Mouse (Mus musculus): ENCODE results near the gene Map6d1. TPM values are rescaled to one million over a fixed set of nuclear protein-coding genes. Genes with fewer than 3 reads are reported as not detected.

Map6d1 gene
- polyA plus RNA-seq (2015; fragmentation: Nextera tagmentation; extraction: Ambion mirVana) = 1.1 and 1.8 TPM in 2 replicates

DNA sequence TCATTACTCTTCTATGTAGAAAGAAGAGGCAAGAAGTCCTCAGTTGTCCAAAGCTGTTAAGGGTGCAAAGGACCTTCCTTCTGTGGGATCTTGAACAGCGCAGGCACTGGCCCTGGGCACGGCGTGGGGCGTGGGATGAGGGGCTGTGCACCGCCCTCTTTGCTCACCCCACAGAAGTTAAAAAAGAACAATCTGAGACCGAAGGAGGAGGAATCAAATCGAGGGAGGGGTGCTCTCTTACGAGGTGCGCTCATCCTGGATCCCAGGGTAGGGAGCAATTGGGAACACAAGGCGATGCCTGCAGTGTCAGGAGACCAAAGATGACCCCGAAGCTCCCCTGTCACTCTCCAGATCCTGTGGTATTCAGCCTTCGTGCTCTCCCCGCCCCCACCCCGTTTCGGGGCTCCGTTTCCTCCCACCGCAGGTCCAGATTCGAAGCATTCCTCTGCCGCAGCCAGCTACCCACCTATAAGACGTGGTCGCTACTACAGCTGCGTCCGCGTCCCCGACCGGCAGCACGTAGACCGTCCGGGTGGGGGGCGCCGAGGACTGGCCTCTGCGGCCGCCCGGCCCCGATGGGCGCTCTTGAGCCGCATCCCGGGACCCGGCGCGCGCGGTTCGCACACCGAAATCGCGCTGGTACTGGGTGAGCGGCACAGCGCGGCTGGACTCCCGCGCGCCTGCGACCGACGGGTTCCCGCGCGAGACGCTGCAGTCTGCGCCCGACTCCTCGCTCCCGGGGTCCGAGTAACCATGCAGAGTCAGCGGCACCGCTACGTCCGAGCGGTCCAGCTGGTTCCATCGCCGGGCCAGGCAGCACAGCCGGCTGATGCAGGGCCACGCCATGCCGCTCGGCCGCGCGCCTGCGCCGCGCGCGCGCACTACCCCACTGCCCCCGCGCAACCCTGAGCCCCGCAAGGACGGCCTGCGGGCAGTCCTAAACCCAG lies at the start of gene Map6d1:
Gene Map6d1, minus strand, starts transcription at position 891 of the 947 bp plus-strand sequence.
- WGBS = 1% methylated on average over 74 of the region's 90 CpGs
- Histone ChIP-seq H3K9me3 (replicated peaks) (no peaks in the 10 kb centered on the region), H3K4me3 (peak within 1 kb of the TSS; percentile 71), H3K9ac (peak within 1 kb of the TSS; percentile 80), H3K27ac (no peak within 1 kb of the TSS), H3K4me2 (peak within 1 kb of the TSS; percentile 78), H3K4me1 (peaks cover 5% of the 10 kb centered on the region; the same call in 1 of the 2 replicates), H3K36me3 (ENCODE audit: poor library complexity, severe bottlenecking) (0 out of 2 replicates have a peak, but pooled peaks cover 2% of the 10 kb centered on the region), H3K27me3 (no peaks in the 10 kb centered on the region)
- ATAC-seq = peak; percentile 84

DNA sequence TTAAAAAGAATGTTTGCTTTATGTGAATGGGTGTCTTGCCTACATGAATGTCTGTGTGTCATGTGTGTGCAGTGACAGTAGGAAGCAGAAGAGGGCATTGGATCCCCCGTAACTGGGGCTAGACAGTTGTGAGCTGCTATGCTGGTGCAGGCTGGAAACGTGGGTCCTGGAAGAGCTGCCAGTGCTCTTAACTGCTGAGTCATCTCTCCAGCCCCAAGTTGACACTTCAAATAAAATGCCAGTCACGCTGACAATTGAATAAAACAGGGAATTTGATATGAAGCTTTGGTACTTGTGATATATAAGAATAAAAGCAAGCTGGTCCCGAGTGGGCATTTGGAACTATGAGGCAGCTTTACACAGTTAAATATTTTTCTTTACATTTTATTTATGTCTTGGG lies 39.1 kb upstream of the Map6d1 start:
- peaks cover 72% of the 10 kb centered on the region for H3K36me3 ChIP-seq (ENCODE audit: poor library complexity, severe bottlenecking)
- no peaks in the 10 kb centered on the region for H3K9me3 ChIP-seq (replicated peaks)
- no peak for ATAC-seq
- no peak overlapping the region for H3K4me2 ChIP-seq
- H3K9ac ChIP-seq = no peak overlapping the region
- H3K27me3 ChIP-seq = no peaks in the 10 kb centered on the region
- H3K27ac ChIP-seq = no peak overlapping the region
- no peak overlapping the region for H3K4me3 ChIP-seq
- WGBS = 87% methylated on average over 4 of the region's 4 CpGs
- H3K4me1 ChIP-seq = no peaks in the 10 kb centered on the region

DNA sequence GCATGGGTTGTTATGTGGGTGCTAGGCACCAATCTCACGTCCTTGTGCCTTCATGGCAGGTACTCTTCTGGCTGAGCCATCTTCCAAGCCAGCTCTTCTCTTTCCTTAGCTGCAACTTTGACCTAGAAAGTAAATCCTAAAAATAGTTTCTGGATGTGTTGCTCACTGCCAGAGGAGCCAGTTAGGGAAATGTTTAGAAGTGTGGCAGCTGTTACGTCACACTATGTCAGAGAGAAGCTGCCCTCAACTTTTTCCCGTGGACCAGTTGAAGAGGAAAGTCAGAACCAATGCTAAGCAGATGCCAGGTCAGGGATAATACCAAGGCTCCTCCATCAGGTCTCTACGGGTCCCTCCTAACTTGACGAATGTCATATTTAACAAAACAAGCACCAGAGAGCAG lies 38.2 kb upstream of the Map6d1 start:
- no peak for ATAC-seq
- WGBS = 91% methylated on average over 5 of the region's 5 CpGs
- Histone ChIP-seq H3K4me3 (no peak overlapping the region), H3K27me3 (no peaks in the 10 kb centered on the region), H3K4me2 (no peak overlapping the region), H3K9ac (no peak overlapping the region), H3K4me1 (no peaks in the 10 kb centered on the region), H3K27ac (no peak overlapping the region), H3K9me3 (replicated peaks) (no peaks in the 10 kb centered on the region), H3K36me3 (ENCODE audit: poor library complexity, severe bottlenecking) (peaks cover 64% of the 10 kb centered on the region)

DNA sequence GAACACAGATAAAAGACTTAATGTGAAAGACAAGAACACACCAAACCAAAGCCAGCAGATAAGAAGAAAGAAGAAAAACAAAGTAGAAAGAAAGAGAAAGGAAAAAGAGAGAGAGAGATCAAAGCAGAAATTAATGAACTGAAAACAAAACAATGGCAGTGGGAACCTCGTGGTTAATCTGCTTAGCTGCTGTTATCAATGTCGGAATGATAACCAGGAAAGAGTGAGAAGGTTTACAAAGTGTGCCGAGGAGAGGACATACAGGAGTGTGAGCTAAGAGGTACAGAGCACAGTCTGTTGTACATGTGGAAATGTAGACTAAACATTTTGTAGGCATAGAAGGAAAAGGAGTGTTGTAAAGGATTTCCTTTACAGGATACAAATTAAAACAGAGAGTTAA lies 31.8 kb upstream of the Map6d1 start:
- Histone ChIP-seq H3K27ac (no peak overlapping the region), H3K36me3 (ENCODE audit: poor library complexity, severe bottlenecking) (peaks cover 3% of the 10 kb centered on the region), H3K9ac (no peak overlapping the region), H3K27me3 (no peaks in the 10 kb centered on the region), H3K9me3 (replicated peaks) (no peaks in the 10 kb centered on the region), H3K4me1 (no peaks in the 10 kb centered on the region), H3K4me3 (no peak overlapping the region), H3K4me2 (no peak overlapping the region)
- ATAC-seq = no peak
- WGBS = 21% methylated on average over 3 of the region's 3 CpGs

DNA sequence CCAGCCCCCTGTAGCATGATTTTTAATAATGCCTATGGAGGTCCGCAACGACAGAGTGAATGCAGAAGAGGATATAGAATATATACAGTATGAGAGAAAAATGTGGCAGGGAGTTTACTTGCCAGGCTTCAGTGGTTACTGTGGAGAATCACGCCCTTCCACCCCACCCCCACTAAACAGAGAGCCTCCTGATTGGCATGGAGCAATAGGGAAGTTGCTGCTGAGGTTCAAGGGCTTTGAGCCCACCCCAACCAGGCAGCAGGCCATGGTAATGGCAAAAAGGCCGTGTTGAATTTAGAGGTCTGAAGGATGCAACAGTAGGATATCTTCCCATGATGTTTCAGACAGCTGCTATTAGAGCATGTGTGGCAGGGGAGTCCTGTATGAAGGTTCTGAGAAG lies 30.2 kb upstream of the Map6d1 start:
- Histone ChIP-seq H3K9ac (no peak overlapping the region), H3K9me3 (replicated peaks) (no peaks in the 10 kb centered on the region), H3K27me3 (no peaks in the 10 kb centered on the region), H3K4me2 (no peak overlapping the region), H3K4me3 (no peak overlapping the region), H3K4me1 (no peaks in the 10 kb centered on the region), H3K36me3 (ENCODE audit: poor library complexity, severe bottlenecking) (no peaks in the 10 kb centered on the region), H3K27ac (no peak overlapping the region)
- ATAC-seq = no peak
- WGBS = 77% methylated on average over 4 of the region's 4 CpGs

DNA sequence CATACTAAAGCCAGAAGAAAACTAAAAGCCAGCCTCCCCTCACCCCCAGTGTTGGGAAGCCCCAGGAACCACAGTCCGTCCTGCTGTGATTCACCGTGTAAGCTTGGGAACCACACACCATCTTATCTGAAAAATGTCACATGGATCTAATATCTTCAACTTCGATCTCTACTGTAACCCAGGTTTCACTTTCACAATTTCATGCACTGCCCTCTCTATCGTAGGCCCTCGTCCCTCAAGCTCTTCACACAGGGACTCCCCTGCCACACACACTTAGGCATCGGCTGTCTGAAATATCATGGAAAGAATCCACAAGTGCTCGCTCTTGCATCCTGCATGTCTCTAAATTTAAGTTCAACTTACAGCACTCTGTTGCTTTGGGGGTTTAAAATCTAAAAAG lies 23.9 kb upstream of the Map6d1 start:
- Histone ChIP-seq H3K27ac (no peak overlapping the region), H3K36me3 (ENCODE audit: poor library complexity, severe bottlenecking) (no peaks in the 10 kb centered on the region), H3K4me1 (no peaks in the 10 kb centered on the region), H3K4me2 (no peak overlapping the region), H3K9me3 (replicated peaks) (no peaks in the 10 kb centered on the region), H3K9ac (no peak overlapping the region), H3K4me3 (no peak overlapping the region), H3K27me3 (no peaks in the 10 kb centered on the region)
- no peak for ATAC-seq
- 91% methylated on average over 7 of the region's 7 CpGs for WGBS

DNA sequence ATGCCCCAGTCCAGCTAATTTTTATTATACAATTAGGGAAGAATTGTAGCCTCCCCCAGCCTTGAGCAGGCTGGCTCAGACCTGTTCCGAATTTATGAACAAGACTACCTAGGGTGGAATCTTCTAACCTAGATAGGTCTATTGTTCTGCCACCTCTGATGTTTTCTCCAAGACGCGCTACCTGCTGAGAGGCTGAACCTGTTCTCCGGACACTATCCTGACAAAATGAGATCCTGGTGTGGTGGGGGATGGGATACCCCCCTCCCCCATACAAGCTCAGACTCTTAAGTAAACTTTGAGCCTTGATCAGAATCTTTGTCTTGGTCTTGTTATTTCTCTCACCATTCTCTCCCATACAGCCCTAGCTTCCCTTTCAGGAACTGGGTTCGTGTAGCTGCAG lies 16.8 kb upstream of the Map6d1 start:
- no peak for ATAC-seq
- no peaks in the 10 kb centered on the region for H3K36me3 ChIP-seq (ENCODE audit: poor library complexity, severe bottlenecking)
- H3K9ac ChIP-seq = no peak overlapping the region
- H3K9me3 ChIP-seq (replicated peaks) = no peaks in the 10 kb centered on the region
- no peak overlapping the region for H3K4me3 ChIP-seq
- H3K27ac ChIP-seq = no peak overlapping the region
- H3K4me1 ChIP-seq = no peaks in the 10 kb centered on the region
- H3K27me3 ChIP-seq = no peaks in the 10 kb centered on the region
- 78% methylated on average over 5 of the region's 5 CpGs for WGBS
- no peak overlapping the region for H3K4me2 ChIP-seq

DNA sequence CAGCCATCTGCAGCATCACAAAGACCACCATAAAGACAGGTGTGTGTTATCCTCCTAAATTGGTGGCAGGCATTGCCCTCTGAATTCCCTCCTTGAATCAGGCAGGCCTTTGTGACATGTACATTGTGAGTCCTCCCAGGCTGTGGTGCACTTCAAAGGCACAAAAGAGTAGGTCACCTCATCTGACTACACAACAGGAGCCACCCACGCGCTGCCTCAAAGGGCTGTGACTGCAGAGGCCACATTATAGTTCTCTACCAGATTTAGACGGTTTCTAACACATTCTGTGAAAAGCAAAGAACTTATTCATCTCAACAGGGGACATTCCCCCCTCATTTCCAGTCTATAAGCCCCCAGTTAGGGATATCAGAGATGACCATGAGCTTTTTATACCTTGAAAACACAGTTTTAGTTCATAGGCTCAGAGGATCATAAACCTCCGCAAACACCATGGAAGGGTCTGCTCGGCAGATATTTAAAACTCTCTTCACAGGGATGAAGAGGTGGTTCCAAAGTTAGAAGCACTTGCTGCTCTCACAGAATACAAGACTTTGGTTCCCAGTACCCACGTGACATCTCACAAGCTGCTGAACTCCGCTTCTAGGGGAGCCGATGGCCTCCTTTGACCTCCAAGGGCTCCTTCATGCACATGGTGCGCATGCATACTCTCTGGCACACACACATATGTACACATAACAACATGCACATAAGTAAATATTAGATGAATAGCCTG lies 7.5 kb upstream of the Map6d1 start:
- H3K4me2 ChIP-seq = no peak overlapping the region
- WGBS = 85% methylated on average over 9 of the region's 9 CpGs
- no peak overlapping the region for H3K4me3 ChIP-seq
- H3K36me3 ChIP-seq (ENCODE audit: poor library complexity, severe bottlenecking) = no peaks in the 10 kb centered on the region
- H3K27me3 ChIP-seq = no peaks in the 10 kb centered on the region
- H3K4me1 ChIP-seq = no peaks in the 10 kb centered on the region
- no peak for ATAC-seq
- no peak overlapping the region for H3K27ac ChIP-seq
- no peak overlapping the region for H3K9ac ChIP-seq
- no peaks in the 10 kb centered on the region for H3K9me3 ChIP-seq (replicated peaks)

DNA sequence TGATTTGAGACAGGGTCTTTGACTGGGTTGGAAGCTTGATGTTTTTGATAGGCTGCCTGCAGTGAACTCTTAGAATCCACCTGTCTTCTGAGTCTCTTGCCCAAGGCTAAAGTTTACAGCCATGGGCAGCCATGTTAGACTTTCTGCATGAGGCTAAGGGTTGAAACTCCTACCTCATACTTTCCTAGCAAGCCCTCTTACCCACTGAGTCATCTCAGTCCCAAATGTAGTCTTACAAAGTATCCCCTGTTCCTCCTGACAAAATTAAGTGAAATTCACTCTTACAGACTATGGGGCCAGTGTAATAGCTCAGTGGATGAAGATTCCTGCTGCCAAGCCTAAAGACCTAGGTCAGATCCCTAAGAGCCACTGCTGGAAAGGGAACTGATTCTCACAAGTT lies 5.9 kb upstream of the Map6d1 start:
- Histone ChIP-seq H3K9me3 (replicated peaks) (no peaks in the 10 kb centered on the region), H3K27me3 (no peaks in the 10 kb centered on the region), H3K4me2 (no peak overlapping the region), H3K27ac (no peak overlapping the region), H3K36me3 (ENCODE audit: poor library complexity, severe bottlenecking) (no peaks in the 10 kb centered on the region), H3K9ac (no peak overlapping the region), H3K4me1 (no peaks in the 10 kb centered on the region), H3K4me3 (no peak overlapping the region)
- ATAC-seq = no peak

DNA sequence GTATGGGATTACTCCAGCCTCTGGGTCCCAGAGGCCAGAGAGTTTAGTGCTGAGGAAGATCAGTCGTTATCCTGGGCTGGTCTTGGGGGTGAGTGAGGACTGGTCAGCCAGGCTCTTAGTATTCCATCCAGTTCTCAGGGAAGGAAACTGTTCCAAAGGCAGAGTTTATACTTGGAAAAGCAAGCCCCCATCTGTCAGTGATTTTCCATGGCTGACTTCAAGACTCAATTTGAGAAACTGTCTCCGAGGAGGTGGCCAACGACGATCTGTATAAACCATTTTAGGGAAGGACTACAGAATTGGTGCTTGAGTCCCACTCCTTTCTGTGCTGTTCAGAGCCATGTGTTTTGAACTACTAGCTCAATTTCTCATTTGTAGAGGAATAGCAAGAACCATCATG lies 2.5 kb downstream of the Map6d1 start:
- Histone ChIP-seq H3K9ac (no peak overlapping the region), H3K4me3 (no peak overlapping the region), H3K36me3 (ENCODE audit: poor library complexity, severe bottlenecking) (peaks cover 12% of the 10 kb centered on the region; the same call in 1 of the 2 replicates), H3K9me3 (replicated peaks) (no peaks in the 10 kb centered on the region), H3K4me2 (no peak overlapping the region), H3K27me3 (no peaks in the 10 kb centered on the region), H3K27ac (no peak overlapping the region), H3K4me1 (peaks cover 5% of the 10 kb centered on the region; the same call in 1 of the 2 replicates)
- no peak for ATAC-seq
- 90% methylated on average over 4 of the region's 4 CpGs for WGBS

DNA sequence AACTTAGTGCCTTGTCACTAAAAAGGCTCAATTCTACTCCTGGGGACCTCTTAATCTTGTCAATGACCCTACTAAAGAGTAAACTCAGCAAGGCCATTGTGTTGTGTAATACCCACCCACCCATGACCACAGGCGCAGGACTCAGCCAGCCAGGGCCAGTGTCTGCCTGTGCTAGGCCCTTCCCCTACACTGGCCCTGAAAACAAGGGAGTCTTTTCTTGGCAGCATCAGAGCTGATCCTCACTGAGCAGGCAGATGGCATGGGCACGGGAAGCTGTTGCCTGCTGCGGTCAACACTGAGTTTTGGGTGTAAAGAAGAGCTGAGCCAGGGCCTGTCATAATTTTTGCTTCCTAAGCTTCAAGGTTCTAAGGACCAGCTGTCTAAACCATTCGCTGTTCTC lies 3.7 kb downstream of the Map6d1 start:
- WGBS = 52% methylated on average over 4 of the region's 4 CpGs
- no peak overlapping the region for H3K4me3 ChIP-seq
- no peak overlapping the region for H3K9ac ChIP-seq
- no peak overlapping the region for H3K4me2 ChIP-seq
- H3K36me3 ChIP-seq (ENCODE audit: poor library complexity, severe bottlenecking) = peaks cover 21% of the 10 kb centered on the region; the same call in 1 of the 2 replicates
- no peak overlapping the region for H3K27ac ChIP-seq
- H3K4me1 ChIP-seq = peaks cover 5% of the 10 kb centered on the region; the same call in 1 of the 2 replicates
- no peaks in the 10 kb centered on the region for H3K9me3 ChIP-seq (replicated peaks)
- ATAC-seq = no peak; the same call in 1 of the 2 replicates
- no peaks in the 10 kb centered on the region for H3K27me3 ChIP-seq

DNA sequence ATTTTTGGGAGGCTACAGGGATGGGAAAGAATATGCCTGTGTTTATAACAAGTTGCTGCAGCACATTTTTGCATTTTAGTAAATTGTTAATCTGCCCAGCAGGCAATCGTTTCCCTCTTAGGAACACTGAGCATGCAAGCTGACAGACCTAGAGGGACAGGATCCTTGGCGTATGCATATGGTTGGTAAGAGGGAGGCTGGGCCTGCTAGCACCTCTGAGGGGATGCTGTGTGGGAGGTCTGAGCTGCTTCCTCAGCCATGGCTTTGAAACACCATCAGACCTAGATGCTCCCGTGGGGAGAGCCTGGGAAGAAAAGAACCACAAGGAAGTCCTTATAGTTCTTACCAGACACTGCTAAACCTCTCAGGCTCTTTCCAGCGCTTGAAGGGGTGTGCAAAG lies 6.8 kb downstream of the Map6d1 start:
- Histone ChIP-seq H3K9me3 (replicated peaks) (no peaks in the 10 kb centered on the region), H3K27me3 (no peaks in the 10 kb centered on the region), H3K9ac (no peak overlapping the region), H3K4me1 (no peaks in the 10 kb centered on the region), H3K4me3 (no peak overlapping the region), H3K4me2 (no peak overlapping the region), H3K36me3 (ENCODE audit: poor library complexity, severe bottlenecking) (peaks cover 46% of the 10 kb centered on the region), H3K27ac (no peak overlapping the region)
- ATAC-seq = no peak
- WGBS = 77% methylated on average over 4 of the region's 4 CpGs

Measured in forebrain, embryonic 13.5 days (tissue).